In genomic region chr7:96970359-96970758, GRCm38 (mm10) we compare ENCODE assay signal across 9 mouse cellular contexts. TPM values are rescaled to one million over a fixed set of nuclear protein-coding genes. Genes with fewer than 3 reads are reported as not detected.
DNase-seq lines count a peak whose midpoint lies in the region; ATAC-seq and TF ChIP-seq lines count a peak whose summit lies in the region.
"Had no signal": no experiment of that assay in that cellular context is flagged by ENCODE, and none has a peak within 500 bp of the region (broad histone marks: within the 10 kb centered on the region; RNA-seq: fewer than 3 reads in every experiment).

No protein-coding gene starts in this region.

- peaks cover 9% of the 10 kb centered on the region; the same call in 1 of the 2 replicates for H3K4me1 ChIP-seq in kidney, embryonic 16.5 days (ENCODE audit: insufficient read depth, low read length)
- peaks cover 4% of the 10 kb centered on the region; the same call in 1 of the 2 replicates for H3K4me1 ChIP-seq in E14TG2a.4 (replicated peaks; ENCODE audit: low read depth, low read length)
- H3K4me1 ChIP-seq: embryonic facial prominence, embryonic 15.5 days had no signal

- peak; percentile 35 for TF ChIP-seq CTCF in E14TG2a.4 (conservative IDR thresholded peaks at IDR 0.05; ENCODE audit: low read length)

- no peaks in the 10 kb centered on the region for H3K9me3 ChIP-seq in kidney, embryonic 16.5 days (ENCODE audit: low read length)
- H3K9me3 ChIP-seq in E14TG2a.4 (ENCODE audit: low read length) = peaks cover 11% of the 10 kb centered on the region; the same call in 1 of the 2 replicates
- H3K9me3 ChIP-seq: embryonic facial prominence, embryonic 15.5 days; liver, embryonic 15.5 days had no signal

- H3K4me3 ChIP-seq in kidney, embryonic 16.5 days (ENCODE audit: low read length) = no peak overlapping the region
- no peak overlapping the region for H3K4me3 ChIP-seq in E14TG2a.4 (replicated peaks; ENCODE audit: low read length)
- H3K4me3 ChIP-seq: embryonic facial prominence, embryonic 15.5 days; liver, embryonic 15.5 days had no signal

- H3K27ac ChIP-seq in kidney, embryonic 16.5 days (ENCODE audit: low read length) = no peak overlapping the region
- H3K27ac ChIP-seq: embryonic facial prominence, embryonic 15.5 days; liver, embryonic 15.5 days had no signal

- H3K9ac ChIP-seq in kidney, embryonic 16.5 days (replicated peaks; ENCODE audit: low read length) = no peak overlapping the region
- H3K9ac ChIP-seq: embryonic facial prominence, embryonic 15.5 days; liver, embryonic 15.5 days had no signal

- no peak overlapping the region for H3K4me2 ChIP-seq in kidney, embryonic 16.5 days (replicated peaks; ENCODE audit: low read depth, low read length)
- H3K4me2 ChIP-seq: embryonic facial prominence, embryonic 15.5 days; liver, embryonic 15.5 days had no signal

- H3K36me3 ChIP-seq in kidney, embryonic 16.5 days (ENCODE audit: insufficient read depth, low read length) = no peaks in the 10 kb centered on the region
- peaks cover 13% of the 10 kb centered on the region; the same call in 1 of the 2 replicates for H3K36me3 ChIP-seq in E14TG2a.4 (ENCODE audit: insufficient read depth, low read length)
- H3K36me3 ChIP-seq: embryonic facial prominence, embryonic 15.5 days had no signal

- H3K27me3 ChIP-seq in kidney, embryonic 16.5 days (ENCODE audit: insufficient read depth, low read length) = no peaks in the 10 kb centered on the region
- no peaks in the 10 kb centered on the region for H3K27me3 ChIP-seq in E14TG2a.4 (ENCODE audit: insufficient read depth, low read length)
- H3K27me3 ChIP-seq: embryonic facial prominence, embryonic 15.5 days; liver, embryonic 15.5 days had no signal

- 19% methylated on average over 1 of the region's 1 CpGs for WGBS in kidney, embryonic 16.5 days

- no peak for DNase-seq in kidney, postnatal 10 days
- DNase-seq in brain, adult 2 months (ENCODE audit: low read depth, low spot score) = peak; percentile 83
- DNase-seq in induced T-regulatory cell, adult 2 months (ENCODE audit: low read depth) = peak; percentile 81
- DNase-seq in frontal cortex, postnatal 14 days (ENCODE audit: low spot score in 2 of 2) = no peak
- no peak for DNase-seq in testis, postnatal 14 days (ENCODE audit: low spot score)

- ATAC-seq in kidney, embryonic 16.5 days (ENCODE audit: low FRiP score, low TSS enrichment) = peak; percentile 57; the same call in 1 of the 2 replicates

RNA-seq across cellular contexts. Expression of gene Nars2, which starts 19.1 kb away (rescaled TPM):
- polyA plus RNA-seq in kidney, embryonic 16.5 days (2015; fragmentation: Nextera tagmentation; extraction: Ambion mirVana) = 30.8 and 31.6 TPM in 2 replicates

Comparison
In these comparisons a context has a peak if more than half of its experiments do, and no peak if none do; other contexts are left out.
1. DNase-seq: peak in brain, adult 2 months (single experiment) and induced T-regulatory cell, adult 2 months (single experiment); none in kidney, postnatal 10 days (single experiment), frontal cortex, postnatal 14 days (0 of 2) and testis, postnatal 14 days (single experiment).